10 mouse cellular contexts compared by ENCODE assay signal in the genomic region with DNA sequence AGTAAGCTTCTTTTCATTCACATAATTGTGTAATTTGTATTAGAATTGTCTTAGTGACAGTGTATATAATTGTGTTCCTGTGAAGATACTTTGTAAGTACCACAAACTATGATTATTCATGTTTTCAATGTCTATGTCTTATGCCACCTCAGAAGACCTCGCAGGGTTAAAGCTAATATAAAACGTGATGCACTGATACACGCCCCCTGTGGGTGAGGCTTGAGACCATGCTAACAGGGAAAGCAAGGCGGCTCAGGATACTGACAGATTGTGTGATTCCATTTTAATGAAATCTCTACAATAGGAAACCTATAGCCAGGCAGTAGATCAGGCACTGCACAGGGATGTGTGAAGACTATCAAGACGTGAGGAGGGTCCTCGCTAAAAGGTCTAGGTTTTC. TPM values are rescaled to one million over a fixed set of nuclear protein-coding genes. Genes with fewer than 3 reads are reported as not detected.
DNase-seq lines count a peak whose midpoint lies in the region; ATAC-seq and TF ChIP-seq lines count a peak whose summit lies in the region.
"Had no signal": no experiment of that assay in that cellular context is flagged by ENCODE, and none has a peak within 500 bp of the region (broad histone marks: within the 10 kb centered on the region; RNA-seq: fewer than 3 reads in every experiment).

No protein-coding gene starts in this region.

- DNase-seq in heart, postnatal 0 days (ENCODE audit: low spot score) = no peak
- no peak for DNase-seq in heart, postnatal 10 days
- DNase-seq in lung, postnatal 0 days (ENCODE audit: low spot score) = no peak
- no peak for DNase-seq in lung, postnatal 25 days (ENCODE audit: low spot score)
- peak; percentile 50 for DNase-seq in brain, adult 2 months (ENCODE audit: low read depth, low spot score)
- DNase-seq in heart, postnatal 25 days (ENCODE audit: low spot score) = no peak
- DNase-seq in spleen, postnatal 10 days (ENCODE audit: low spot score in 2 of 2) = no peak
- DNase-seq: heart, adult 2 months had no signal

- WGBS in heart, postnatal 0 days = 56% methylated on average over 6 of the region's 6 CpGs
- 47% methylated on average over 6 of the region's 6 CpGs for WGBS in lung, postnatal 0 days

- TF ChIP-seq CTCF in heart, postnatal 0 days (IDR thresholded peaks at IDR 0.05; ENCODE audit: low read depth) = peak; percentile 18; the same call in 1 of the 2 replicates
- TF ChIP-seq CTCF in lung, postnatal 0 days (IDR thresholded peaks at IDR 0.05) = peak; percentile 55
- peak; percentile 31; the same call in 1 of the 2 replicates for TF ChIP-seq CTCF in cortical plate, adult 2 months (IDR thresholded peaks at IDR 0.05; ENCODE audit: extremely low read depth, insufficient read depth, low read length)

- intact Hi-C loops in heart, postnatal 10 days (cut with DNase I) = no loop called here
- intact Hi-C loops in heart, postnatal 25 days (cut with DNase I) = no loop called here

- H3K9me3 ChIP-seq in heart, postnatal 0 days (replicated peaks; ENCODE audit: control insufficient read depth, low read length) = no peaks in the 10 kb centered on the region
- no peaks in the 10 kb centered on the region for H3K9me3 ChIP-seq in lung, postnatal 0 days (ENCODE audit: low read length)
- H3K9me3 ChIP-seq: liver, embryonic 12.5 days had no signal

- H3K4me3 ChIP-seq in heart, postnatal 0 days (ENCODE audit: low read depth, low read length) = no peak overlapping the region
- no peak overlapping the region for H3K4me3 ChIP-seq in lung, postnatal 0 days (ENCODE audit: low read depth, low read length)
- H3K4me3 ChIP-seq in cortical plate, adult 2 months (ENCODE audit: insufficient read depth, low read length) = no peak overlapping the region
- H3K4me3 ChIP-seq: heart, adult 2 months; liver, embryonic 12.5 days had no signal

- no peaks in the 10 kb centered on the region for H3K36me3 ChIP-seq in heart, postnatal 0 days (replicated peaks; ENCODE audit: control insufficient read depth, insufficient read depth, low read length)
- no peaks in the 10 kb centered on the region for H3K36me3 ChIP-seq in lung, postnatal 0 days (ENCODE audit: insufficient read depth, low read length)
- H3K36me3 ChIP-seq: liver, embryonic 12.5 days had no signal

- H3K9ac ChIP-seq in heart, postnatal 0 days (replicated peaks; ENCODE audit: low read depth, low read length) = no peak overlapping the region
- H3K9ac ChIP-seq in lung, postnatal 0 days (replicated peaks; ENCODE audit: low read depth) = no peak overlapping the region
- H3K9ac ChIP-seq: liver, embryonic 12.5 days had no signal

- no peak overlapping the region for H3K4me2 ChIP-seq in heart, postnatal 0 days (ENCODE audit: low read depth, low read length)
- H3K4me2 ChIP-seq in lung, postnatal 0 days (replicated peaks; ENCODE audit: low read depth, low read length) = no peak overlapping the region
- H3K4me2 ChIP-seq: liver, embryonic 12.5 days had no signal

- no peak for ATAC-seq in heart, postnatal 0 days (ENCODE audit: insufficient read depth, low read depth)
- no peak for ATAC-seq in lung, postnatal 0 days
- ATAC-seq: liver, embryonic 12.5 days had no signal

- no peaks in the 10 kb centered on the region for H3K27me3 ChIP-seq in heart, postnatal 0 days (ENCODE audit: control insufficient read depth, insufficient read depth, low read length)
- H3K27me3 ChIP-seq in lung, postnatal 0 days (replicated peaks; ENCODE audit: insufficient read depth, low read length) = no peaks in the 10 kb centered on the region
- H3K27me3 ChIP-seq: liver, embryonic 12.5 days had no signal

- no peak overlapping the region for H3K27ac ChIP-seq in heart, postnatal 0 days (ENCODE audit: low read depth)
- H3K27ac ChIP-seq in lung, postnatal 0 days (ENCODE audit: low read length) = no peak overlapping the region
- no peak overlapping the region for H3K27ac ChIP-seq in cortical plate, adult 2 months (ENCODE audit: insufficient read depth, low read length)
- H3K27ac ChIP-seq: heart, adult 2 months; liver, embryonic 12.5 days had no signal

- no peak for TF ChIP-seq EP300 in heart, postnatal 0 days (IDR thresholded peaks at IDR 0.05; ENCODE audit: low read depth)
- no peak for TF ChIP-seq EP300 in lung, postnatal 0 days (IDR thresholded peaks at IDR 0.05)

- TF ChIP-seq POLR2A in cortical plate, adult 2 months (IDR thresholded peaks at IDR 0.05; ENCODE audit: extremely low read depth, insufficient read depth, low read length) = no peak

- H3K4me1 ChIP-seq in heart, postnatal 0 days (ENCODE audit: control insufficient read depth, insufficient read depth) = no peaks in the 10 kb centered on the region
- no peaks in the 10 kb centered on the region for H3K4me1 ChIP-seq in lung, postnatal 0 days (ENCODE audit: insufficient read depth, low read depth, low read length)
- no peaks in the 10 kb centered on the region for H3K4me1 ChIP-seq in cortical plate, adult 2 months (ENCODE audit: control insufficient read depth, insufficient read depth, low read length)
- H3K4me1 ChIP-seq: liver, embryonic 12.5 days had no signal

RNA-seq across cellular contexts. Expression of a gene that starts 28.9 kb away (rescaled TPM):
- total RNA-seq in heart, postnatal 0 days (2014; rRNA removed; ENCODE audit: low replicate concordance) = 25.4 and 27.6 TPM in 2 replicates
- 7.7 and 9.7 TPM in 2 replicates for polyA plus RNA-seq in heart, postnatal 0 days (2015; fragmentation: Nextera tagmentation; extraction: Ambion mirVana)
- total RNA-seq in heart, postnatal 10 days (2021) = 10 to 100 TPM; 12.4 to 13.7 TPM
- 33.0 and 35.0 TPM in 2 replicates for polyA plus RNA-seq in lung, postnatal 0 days (2015; fragmentation: Nextera tagmentation; extraction: Ambion mirVana)
- polyA plus RNA-seq in cortical plate, adult 2 months (2012; rRNA removed) = 224 and 226 TPM in 2 replicates
- 1 to 10 TPM; 7.2 to 8.6 TPM for total RNA-seq in heart, postnatal 25 days (2021)
